Mouse (Mus musculus) right cerebral cortex, postnatal 4 days (tissue): ENCODE data around the gene Arhgef19.
A peak's percentile ranks its signal among the peaks of the same experiment; 100 is the strongest.

Experiments used
- DNase-seq: peaks from one replicate; pipeline ENCODE4 v3.0.0-alpha.2; 2022

The Arhgef19 gene

GRCm38 (mm10) chr4:141267250-141267649, 28.0 kb downstream of the Arhgef19 start:
- DNase-seq = no peak

- peak; percentile 50 for DNase-seq
Observed at GRCm38 (mm10) chr4:141267837-141268236, 28.5 kb downstream of the Arhgef19 start.

GRCm38 (mm10) chr4:141268350-141268749, 29.1 kb downstream of the Arhgef19 start:
- DNase-seq = no peak

GRCm38 (mm10) chr4:141269080-141269479, 29.8 kb downstream of the Arhgef19 start:
- no peak for DNase-seq

GRCm38 (mm10) chr4:141270201-141270940, 31.1 kb downstream of the Arhgef19 start:
- no peak for DNase-seq

- no peak for DNase-seq
Observed at GRCm38 (mm10) chr4:141271228-141271627, 31.9 kb downstream of the Arhgef19 start.

- DNase-seq = no peak
Observed at GRCm38 (mm10) chr4:141271721-141272120, 32.4 kb downstream of the Arhgef19 start.

- DNase-seq = no peak
Observed at GRCm38 (mm10) chr4:141272878-141273277, 33.6 kb downstream of the Arhgef19 start.

GRCm38 (mm10) chr4:141273296-141273695, 34.0 kb downstream of the Arhgef19 start:
- peak; percentile 84 for DNase-seq

- DNase-seq = no peak
Observed at GRCm38 (mm10) chr4:141274485-141275341, 35.4 kb downstream of the Arhgef19 start.

- no peak for DNase-seq
Observed at GRCm38 (mm10) chr4:141277157-141277556, 37.9 kb downstream of the Arhgef19 start.

GRCm38 (mm10) chr4:141278154-141278553, 38.9 kb downstream of the Arhgef19 start:
- no peak for DNase-seq

- DNase-seq = no peak
Observed at GRCm38 (mm10) chr4:141279327-141279726, 40.0 kb downstream of the Arhgef19 start.

GRCm38 (mm10) chr4:141279783-141280182, 40.5 kb downstream of the Arhgef19 start:
- DNase-seq = no peak

GRCm38 (mm10) chr4:141280471-141280870, 41.2 kb downstream of the Arhgef19 start:
- DNase-seq = no peak

GRCm38 (mm10) chr4:141281153-141281552, 41.9 kb downstream of the Arhgef19 start:
- no peak for DNase-seq

- no peak for DNase-seq
Observed at GRCm38 (mm10) chr4:141281578-141281977, 42.3 kb downstream of the Arhgef19 start.

GRCm38 (mm10) chr4:141282087-141282486, 42.8 kb downstream of the Arhgef19 start:
- DNase-seq = no peak

- no peak for DNase-seq
Observed at GRCm38 (mm10) chr4:141282623-141283022, 43.3 kb downstream of the Arhgef19 start.

- no peak for DNase-seq
Observed at GRCm38 (mm10) chr4:141283176-141283878, 44.0 kb downstream of the Arhgef19 start.

- no peak for DNase-seq
Observed at GRCm38 (mm10) chr4:141283879-141284411, 44.6 kb downstream of the Arhgef19 start.

GRCm38 (mm10) chr4:141284486-141284885, 45.2 kb downstream of the Arhgef19 start:
- DNase-seq = no peak

GRCm38 (mm10) chr4:141285128-141285527, 45.8 kb downstream of the Arhgef19 start:
- no peak for DNase-seq
